Mouse (Mus musculus) lung, postnatal 14 days (tissue): ENCODE results near the gene Sytl5.

ENCODE experiments used
- DNase-seq: peaks from one replicate; pipeline ENCODE4 v3.0.0; 2021

Sytl5 gene

GRCm38 (mm10) chrX:9885322-9885721, at the start of gene Sytl5:
TSS of gene Sytl5 (plus strand) at chrX:9885622.
- no peak for DNase-seq

- no peak for DNase-seq
Measured at GRCm38 (mm10) chrX:9846628-9847027, 38.8 kb upstream of the Sytl5 start, which contains the start of gene Hypm. TSS of gene Hypm (plus strand) at chrX:9846928.

- no peak for DNase-seq
Measured at GRCm38 (mm10) chrX:9849403-9849802, 36.0 kb upstream of the Sytl5 start, which contains the start of gene H2al3. TSS of gene H2al3 (plus strand) at chrX:9849703.

- no peak for DNase-seq
Measured at GRCm38 (mm10) chrX:9861859-9862258, 23.6 kb upstream of the Sytl5 start.

- no peak for DNase-seq
Measured at GRCm38 (mm10) chrX:9875519-9875918, 9.9 kb upstream of the Sytl5 start.

GRCm38 (mm10) chrX:9909572-9909971, 24.1 kb downstream of the Sytl5 start:
- no peak for DNase-seq

GRCm38 (mm10) chrX:9933839-9934238, 48.4 kb downstream of the Sytl5 start:
- no peak for DNase-seq

- no peak for DNase-seq
Measured at GRCm38 (mm10) chrX:9984094-9984669, 98.8 kb downstream of the Sytl5 start.

GRCm38 (mm10) chrX:10000718-10001117, 115.3 kb downstream of the Sytl5 start:
- DNase-seq: no peak

GRCm38 (mm10) chrX:10005946-10006345, 120.5 kb downstream of the Sytl5 start:
- no peak for DNase-seq

- no peak for DNase-seq
Measured at GRCm38 (mm10) chrX:10007675-10008270, 122.4 kb downstream of the Sytl5 start.

GRCm38 (mm10) chrX:10010202-10010601, 124.8 kb downstream of the Sytl5 start:
- no peak for DNase-seq

GRCm38 (mm10) chrX:10034666-10035065, 149.2 kb downstream of the Sytl5 start:
- peak; percentile 13 for DNase-seq
